Mouse (Mus musculus): ENCODE data around the gene Olfr1124. TPM values are rescaled to one million over a fixed set of nuclear protein-coding genes. Genes with fewer than 3 reads are reported as not detected.

Olfr1124 gene
- polyA plus RNA-seq, 1 experiment from 2014 or later: not detected

Other genes with a start within 250 kb of the Olfr1124 start
- gene Olfr1112, start 242.5 kb upstream of the Olfr1124 start, polyA plus RNA-seq (2016; fragmentation: Nextera tagmentation; extraction: Ambion mirVana): not detected in 2 replicates
- not detected in 2 replicates for gene Olfr1113, start 221.3 kb upstream of the Olfr1124 start, polyA plus RNA-seq (2016; fragmentation: Nextera tagmentation; extraction: Ambion mirVana)
- not detected in 2 replicates for gene Olfr1115, start 182.3 kb upstream of the Olfr1124 start, polyA plus RNA-seq (2016; fragmentation: Nextera tagmentation; extraction: Ambion mirVana)
- not detected in 2 replicates for gene Olfr1116, start 162.7 kb upstream of the Olfr1124 start, polyA plus RNA-seq (2016; fragmentation: Nextera tagmentation; extraction: Ambion mirVana)
- gene Olfr1118, start 122.7 kb upstream of the Olfr1124 start, polyA plus RNA-seq (2016; fragmentation: Nextera tagmentation; extraction: Ambion mirVana): not detected in 2 replicates
- gene Olfr1120, start 75.5 kb upstream of the Olfr1124 start, polyA plus RNA-seq (2016; fragmentation: Nextera tagmentation; extraction: Ambion mirVana): not detected in 2 replicates
- not detected in 2 replicates for gene Olfr1121, start 60.4 kb upstream of the Olfr1124 start, polyA plus RNA-seq (2016; fragmentation: Nextera tagmentation; extraction: Ambion mirVana)
- not detected in 2 replicates for gene Olfr1122, start 44.4 kb upstream of the Olfr1124 start, polyA plus RNA-seq (2016; fragmentation: Nextera tagmentation; extraction: Ambion mirVana)
- gene Olfr1123, start 13.6 kb upstream of the Olfr1124 start, polyA plus RNA-seq (2016; fragmentation: Nextera tagmentation; extraction: Ambion mirVana): not detected in 2 replicates
- not detected in 2 replicates for gene Olfr1126, start 23.7 kb downstream of the Olfr1124 start, polyA plus RNA-seq (2016; fragmentation: Nextera tagmentation; extraction: Ambion mirVana)
- gene Pramel7, start 66.8 kb downstream of the Olfr1124 start, polyA plus RNA-seq (2016; fragmentation: Nextera tagmentation; extraction: Ambion mirVana): not detected in 2 replicates
- not detected in 2 replicates for gene Pramel6, start 76.3 kb downstream of the Olfr1124 start, polyA plus RNA-seq (2016; fragmentation: Nextera tagmentation; extraction: Ambion mirVana)
- not detected in 2 replicates for gene Olfr153, start 101.5 kb downstream of the Olfr1124 start, polyA plus RNA-seq (2016; fragmentation: Nextera tagmentation; extraction: Ambion mirVana)
- not detected in 2 replicates for gene Olfr1128, start 115.3 kb downstream of the Olfr1124 start, polyA plus RNA-seq (2016; fragmentation: Nextera tagmentation; extraction: Ambion mirVana)
- gene Olfr1129, start 143.6 kb downstream of the Olfr1124 start, polyA plus RNA-seq (2016; fragmentation: Nextera tagmentation; extraction: Ambion mirVana): not detected in 2 replicates
- not detected in 2 replicates for gene Olfr1130, start 175.9 kb downstream of the Olfr1124 start, polyA plus RNA-seq (2016; fragmentation: Nextera tagmentation; extraction: Ambion mirVana)
- not detected in 2 replicates for gene Olfr1131, start 196.8 kb downstream of the Olfr1124 start, polyA plus RNA-seq (2016; fragmentation: Nextera tagmentation; extraction: Ambion mirVana)
- not detected in 2 replicates for gene Olfr1132, start 207.3 kb downstream of the Olfr1124 start, polyA plus RNA-seq (2016; fragmentation: Nextera tagmentation; extraction: Ambion mirVana)
- gene Olfr1133, start 217.1 kb downstream of the Olfr1124 start, polyA plus RNA-seq (2016; fragmentation: Nextera tagmentation; extraction: Ambion mirVana): not detected in 2 replicates
- gene Olfr1134, start 228.2 kb downstream of the Olfr1124 start, polyA plus RNA-seq (2016; fragmentation: Nextera tagmentation; extraction: Ambion mirVana): not detected in 2 replicates
- not detected in 2 replicates for gene Olfr1135, start 243.4 kb downstream of the Olfr1124 start, polyA plus RNA-seq (2016; fragmentation: Nextera tagmentation; extraction: Ambion mirVana)

Data from heart, embryonic 12.5 days (tissue).